Mouse (Mus musculus) stomach, postnatal 0 days (tissue): ENCODE measurements around the gene Sema4b. TPM values are rescaled to one million over a fixed set of nuclear protein-coding genes. Genes with fewer than 3 reads are reported as not detected.

Experiments
- ATAC-seq: fragments of 200-750 bp; cut with Nextera tagmentation; 2 replicates; pipeline ENCODE4 v1.8.0; 2017; ENCODE audit not compliant: low FRiP score, low TSS enrichment
- DNase-seq: peaks from one replicate; pipeline ENCODE4 v3.0.0-alpha.2; 2016; ENCODE audit warnings: low spot score
- H3K27ac ChIP-seq: fragments of 300-500 bp; sonication (generic); replicated peaks from 2 replicates; pipeline ENCODE4 v1.5.1; 2014; ENCODE audit warnings: mild to moderate bottlenecking, control low read depth
- H3K27me3 ChIP-seq: fragments of 300-500 bp; sonication (generic); 2 replicates; pipeline ENCODE4 v1.6.1; 2014; ENCODE audit warnings: low read length; ENCODE audit not compliant: control insufficient read depth, insufficient read depth
- H3K36me3 ChIP-seq: fragments of 300-500 bp; sonication (generic); 2 replicates; pipeline ENCODE4 v1.6.1; 2014; ENCODE audit warnings: low read length, mixed read lengths; ENCODE audit not compliant: control insufficient read depth, insufficient read depth
- H3K4me1 ChIP-seq: fragments of 300-500 bp; sonication (generic); replicated peaks from 2 replicates; pipeline ENCODE4 v1.6.1; 2014; ENCODE audit warnings: antibody characterized with exemption; ENCODE audit not compliant: control insufficient read depth, insufficient read depth
- H3K4me2 ChIP-seq: fragments of 300-500 bp; sonication (generic); replicated peaks from 2 replicates; pipeline ENCODE4 v1.6.1; 2014; ENCODE audit warnings: low read depth, mild to moderate bottlenecking, control low read depth, moderate library complexity
- H3K4me3 ChIP-seq: fragments of 300-500 bp; sonication (generic); 2 replicates; pipeline ENCODE4 v1.5.1; 2014; ENCODE audit warnings: low read depth, low read length, control low read depth
- H3K9ac ChIP-seq: fragments of 300-500 bp; sonication (generic); 2 replicates; pipeline ENCODE4 v1.6.1; 2014; ENCODE audit warnings: mild to moderate bottlenecking, low read length, control low read depth, mixed read lengths
- H3K9me3 ChIP-seq: fragments of 300-500 bp; sonication (generic); 2 replicates; pipeline ENCODE4 v1.6.1; 2016; ENCODE audit warnings: low read length; ENCODE audit not compliant: control insufficient read depth
- CTCF ChIP-seq: IDR thresholded peaks from 2 replicates; pipeline ENCODE4 v1.5.1; 2016; ENCODE audit warnings: antibody characterized with exemption, low read depth, mild to moderate bottlenecking, moderate library complexity
- EP300 ChIP-seq: optimal IDR thresholded peaks from 2 replicates; pipeline ENCODE3; 2016; ENCODE audit warnings: antibody characterized with exemption
- WGBS: fragments of 180-500 bp; shearing (Covaris S2); extraction: QIAGEN DNeasy Blood & Tissue Kit; methylation state at CpG from one replicate; pipeline ENCODE4 v1.1.7; 2014; 5-methylcytosine and 5-hydroxymethylcytosine counted together
- polyA plus RNA-seq: library from polyadenylated mRNA; unstranded; fragments of >200 nt; fragmentation: Nextera tagmentation; extraction: Ambion mirVana; gene quantifications from 2 replicates; pipeline ENCODE4 v1.2.1, GENCODE M21; 2015

Sema4b gene
- polyA plus RNA-seq, 1 experiment from 2014 or later, result 19.9 TPM

- Histone ChIP-seq H3K27ac (no peak overlapping the region), H3K9me3 (no peaks in the 10 kb centered on the region), H3K9ac (no peak overlapping the region), H3K4me2 (no peak overlapping the region), H3K4me3 (no peak overlapping the region), H3K27me3 (no peaks in the 10 kb centered on the region), H3K4me1 (peaks cover 10% of the 10 kb centered on the region; the same call in 1 of the 2 replicates), H3K36me3 (no peaks in the 10 kb centered on the region)
- no peak for TF ChIP-seq CTCF
- TF ChIP-seq EP300, result no peak
- DNase-seq, result no peak
- WGBS, result 63% methylated on average over 4 of the region's 5 CpGs
- ATAC-seq, result no peak
These were observed 2.7 kb upstream of the Sema4b start for GRCm38 (mm10) chr7:80183969-80184368.

GRCm38 (mm10) chr7:80184551-80184950, 2.1 kb upstream of the Sema4b start:
- Histone ChIP-seq H3K4me2 (no peak overlapping the region), H3K27me3 (no peaks in the 10 kb centered on the region), H3K4me1 (peaks cover 12% of the 10 kb centered on the region; the same call in 1 of the 2 replicates), H3K9me3 (no peaks in the 10 kb centered on the region), H3K9ac (no peak overlapping the region), H3K27ac (peak overlapping the region; percentile 13; the same call in 1 of the 2 replicates), H3K4me3 (no peak overlapping the region), H3K36me3 (no peaks in the 10 kb centered on the region)
- 25% methylated on average over 4 of the region's 4 CpGs for WGBS
- TF ChIP-seq EP300, result no peak
- TF ChIP-seq CTCF, result no peak
- DNase-seq (no peak), ATAC-seq (no peak)

GRCm38 (mm10) chr7:80184968-80185367, 1.7 kb upstream of the Sema4b start:
- Histone ChIP-seq H3K4me2 (no peak overlapping the region), H3K9ac (no peak overlapping the region), H3K9me3 (no peaks in the 10 kb centered on the region), H3K27me3 (no peaks in the 10 kb centered on the region), H3K4me3 (no peak overlapping the region), H3K27ac (peak overlapping the region; percentile 13; the same call in 1 of the 2 replicates), H3K4me1 (peaks cover 15% of the 10 kb centered on the region; the same call in 1 of the 2 replicates), H3K36me3 (no peaks in the 10 kb centered on the region)
- DNase-seq, result no peak
- no peak for ATAC-seq
- 55% methylated on average over 6 of the region's 6 CpGs for WGBS
- no peak for TF ChIP-seq EP300
- no peak for TF ChIP-seq CTCF

GRCm38 (mm10) chr7:80186021-80186420, 620 bp upstream of the Sema4b start:
- H3K9me3 ChIP-seq, result no peaks in the 10 kb centered on the region
- TF ChIP-seq CTCF, result no peak
- TF ChIP-seq EP300, result peak; percentile 71
- H3K4me3 ChIP-seq, result peak overlapping the region; percentile 61
- H3K27me3 ChIP-seq, result no peaks in the 10 kb centered on the region
- peak overlapping the region; percentile 78 for H3K4me2 ChIP-seq
- peak; percentile 67 for DNase-seq
- H3K4me1 ChIP-seq, result peaks cover 18% of the 10 kb centered on the region; the same call in 1 of the 2 replicates
- H3K9ac ChIP-seq, result peak overlapping the region; percentile 79; the same call in 1 of the 2 replicates
- WGBS, result 11% methylated on average over 8 of the region's 8 CpGs
- peak; percentile 64 for ATAC-seq
- no peaks in the 10 kb centered on the region for H3K36me3 ChIP-seq
- H3K27ac ChIP-seq, result peak overlapping the region; percentile 93

- DNase-seq, result no peak
- H3K9me3 ChIP-seq, result no peaks in the 10 kb centered on the region
These were observed 860 bp downstream of the Sema4b start for GRCm38 (mm10) chr7:80187501-80187900.

GRCm38 (mm10) chr7:80188579-80189125, 2.0 kb downstream of the Sema4b start:
- no peak for TF ChIP-seq EP300
- TF ChIP-seq CTCF, result no peak
- H3K9me3 ChIP-seq, result no peaks in the 10 kb centered on the region
- peak overlapping the region; percentile 93 for H3K27ac ChIP-seq
- H3K27me3 ChIP-seq, result no peaks in the 10 kb centered on the region
- H3K4me2 ChIP-seq, result 0 out of 2 replicates have a peak overlapping the region, but pooled peaks have one; percentile 5
- ATAC-seq, result no peak
- 55% methylated on average over 2 of the region's 2 CpGs for WGBS
- H3K4me3 ChIP-seq, result no peak overlapping the region
- H3K36me3 ChIP-seq, result no peaks in the 10 kb centered on the region
- H3K4me1 ChIP-seq, result peaks cover 26% of the 10 kb centered on the region
- peak overlapping the region; percentile 23; the same call in 1 of the 2 replicates for H3K9ac ChIP-seq
- DNase-seq, result no peak

More at GRCm38 (mm10) chr7:80187501-80187900, 860 bp downstream of the Sema4b start:
- H3K36me3 ChIP-seq, result no peaks in the 10 kb centered on the region
- no peaks in the 10 kb centered on the region for H3K27me3 ChIP-seq
- H3K4me2 ChIP-seq, result peak overlapping the region; percentile 78
- TF ChIP-seq EP300, result no peak
- H3K4me1 ChIP-seq, result peaks cover 26% of the 10 kb centered on the region
- 59% methylated on average over 12 of the region's 12 CpGs for WGBS
- H3K27ac ChIP-seq, result peak overlapping the region; percentile 93
- ATAC-seq, result no peak
- H3K9ac ChIP-seq, result peak overlapping the region; percentile 79
- peak overlapping the region; percentile 61 for H3K4me3 ChIP-seq
